Mouse (Mus musculus): ENCODE results near the gene Ptgis.

Gene Ptgis

DNA sequence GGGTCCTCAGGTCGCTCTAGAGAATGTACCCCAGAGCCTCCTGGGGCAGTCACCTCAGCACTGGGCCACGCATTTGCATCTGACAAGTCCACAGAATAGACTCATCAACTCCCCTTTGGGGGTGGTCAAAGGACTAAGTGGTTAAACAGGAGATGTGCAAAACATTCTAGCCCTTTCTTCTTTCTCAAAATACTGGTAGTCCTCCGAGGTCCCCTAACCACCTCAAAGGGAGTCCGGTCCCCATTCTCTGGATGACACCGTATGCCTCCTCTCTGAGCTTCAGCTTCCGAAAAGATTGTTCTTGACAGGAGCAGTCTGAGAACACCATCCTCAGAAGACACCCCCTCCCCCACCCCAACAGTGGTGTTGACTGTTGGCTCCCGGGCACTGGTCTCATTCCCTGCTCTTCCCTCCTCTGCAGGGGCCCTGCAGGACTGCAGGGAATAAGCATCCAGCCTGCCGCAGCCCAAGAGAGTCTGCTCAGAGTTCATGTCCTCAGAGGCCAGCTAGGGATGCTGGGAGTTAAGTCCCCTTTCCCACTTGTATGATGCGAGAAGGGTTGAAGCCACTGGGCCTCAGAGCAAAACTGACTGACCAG, 84.2 kb downstream of the Ptgis start:
- DNase-seq (ENCODE audit: low read depth, low spot score), result no peak

DNA sequence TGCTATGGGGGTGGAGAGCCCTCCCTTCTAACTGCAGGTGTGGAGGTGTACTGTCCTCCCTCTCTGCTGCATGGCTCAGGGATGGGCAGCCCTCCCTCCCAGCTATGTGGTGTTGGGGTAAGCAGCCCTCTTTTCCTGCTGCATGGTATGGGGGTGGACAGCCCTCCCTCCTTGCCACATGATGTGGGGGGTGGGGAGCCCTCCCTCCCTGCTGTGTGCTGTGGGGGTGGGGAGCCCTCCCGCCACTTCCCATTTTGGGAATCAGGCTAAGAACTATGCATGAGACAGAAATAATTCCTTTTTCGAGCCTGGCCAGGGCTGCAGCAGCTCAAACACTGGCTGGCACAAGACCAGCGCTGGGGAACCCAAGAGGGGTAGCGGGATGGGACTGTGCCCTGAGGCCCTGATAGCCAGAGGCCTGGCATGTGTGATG, 84.8 kb downstream of the Ptgis start:
- DNase-seq (ENCODE audit: low read depth, low spot score), result no peak

DNA sequence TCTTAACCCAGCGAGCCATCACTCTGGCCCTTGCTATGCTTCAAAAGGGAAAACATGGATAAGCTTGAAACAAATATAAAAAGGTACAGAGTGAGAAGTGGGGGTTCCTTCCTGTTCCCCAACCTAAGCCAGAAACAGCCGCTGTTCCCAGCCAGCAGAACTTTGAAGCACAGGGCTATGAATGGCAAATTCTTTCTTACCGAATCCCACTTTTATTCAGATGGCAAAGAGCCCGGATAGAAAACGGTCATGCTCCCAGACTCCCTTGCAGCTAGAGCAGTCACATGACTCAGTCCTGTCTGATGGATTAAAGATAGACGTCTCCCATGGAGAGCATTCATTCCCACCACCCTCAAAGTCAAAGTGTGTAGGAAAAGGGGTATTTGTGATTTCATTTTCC, 89.5 kb downstream of the Ptgis start:
- no peak for DNase-seq (ENCODE audit: low read depth, low spot score)

- no peak for DNase-seq (ENCODE audit: low read depth, low spot score)
Observed at GRCm38 (mm10) chr2:167150135-167150534, 90.3 kb downstream of the Ptgis start.

DNA sequence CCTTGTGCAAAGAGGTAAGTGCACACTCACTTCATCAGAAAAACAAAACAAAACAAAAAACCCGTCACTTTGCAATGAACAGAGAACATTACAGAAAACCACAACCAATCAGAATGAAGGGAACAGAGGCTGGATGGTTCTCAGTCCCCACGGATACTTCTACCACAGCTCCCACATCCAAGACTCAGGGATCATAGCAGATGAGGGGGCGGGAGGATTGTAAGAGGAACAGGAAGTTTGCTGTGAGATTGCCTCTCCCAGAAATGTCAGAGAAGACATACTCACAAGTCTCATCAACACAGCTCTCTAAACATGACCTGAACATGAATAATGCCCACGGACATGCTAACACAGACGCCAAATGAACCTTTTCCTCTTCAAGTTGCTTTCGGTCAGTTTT, 91.4 kb downstream of the Ptgis start:
- no peak for DNase-seq (ENCODE audit: low read depth, low spot score)

GRCm38 (mm10) chr2:167147708-167148107, 92.7 kb downstream of the Ptgis start:
- no peak for DNase-seq (ENCODE audit: low read depth, low spot score)

GRCm38 (mm10) chr2:167145904-167146303, 94.5 kb downstream of the Ptgis start:
- no peak for DNase-seq (ENCODE audit: low read depth, low spot score)

DNA sequence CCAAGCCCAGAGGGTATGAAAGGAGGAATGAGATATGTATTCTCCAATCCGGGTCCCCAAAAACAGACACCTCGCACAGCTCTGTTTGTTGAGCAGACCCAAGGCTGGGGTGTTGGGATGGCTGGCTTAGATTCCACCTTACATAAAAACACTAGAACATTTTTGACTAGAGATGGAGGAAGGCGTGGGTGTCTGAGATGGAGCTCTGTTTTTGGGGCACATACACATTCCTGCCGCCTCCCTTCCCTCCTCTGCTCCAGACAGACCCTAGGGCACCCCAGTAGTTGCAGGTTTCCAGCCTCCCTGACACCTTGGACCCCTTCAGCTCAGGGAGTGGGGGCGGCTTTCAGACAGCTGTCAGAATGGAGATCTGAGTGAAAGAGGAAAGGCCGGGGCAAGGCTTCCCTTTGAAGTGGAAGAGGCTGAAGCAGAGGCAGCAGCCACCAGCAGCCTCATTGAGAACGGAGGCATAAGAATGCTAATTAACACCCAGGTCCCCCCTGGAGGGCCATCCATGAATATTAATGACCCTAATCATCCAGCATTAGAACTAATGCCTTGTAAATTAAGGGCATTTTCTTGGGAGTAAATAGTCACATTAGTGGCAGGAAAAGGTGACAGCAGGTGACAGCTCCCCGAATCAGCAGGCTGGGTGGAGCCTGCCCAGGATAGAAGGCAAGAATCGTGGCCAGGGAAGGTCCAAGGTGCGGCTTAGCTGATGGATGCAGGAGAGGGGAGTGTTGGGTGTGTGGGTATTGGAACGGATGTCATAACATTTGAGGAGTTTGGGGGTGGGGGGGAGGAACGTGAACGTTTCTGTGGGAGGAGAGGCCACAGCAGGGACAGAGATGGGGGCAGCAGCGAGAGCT, 95.7 kb downstream of the Ptgis start:
- no peak for DNase-seq (ENCODE audit: low read depth, low spot score)

GRCm38 (mm10) chr2:167143914-167144313, 96.5 kb downstream of the Ptgis start:
- DNase-seq (ENCODE audit: low read depth, low spot score), result no peak

DNA sequence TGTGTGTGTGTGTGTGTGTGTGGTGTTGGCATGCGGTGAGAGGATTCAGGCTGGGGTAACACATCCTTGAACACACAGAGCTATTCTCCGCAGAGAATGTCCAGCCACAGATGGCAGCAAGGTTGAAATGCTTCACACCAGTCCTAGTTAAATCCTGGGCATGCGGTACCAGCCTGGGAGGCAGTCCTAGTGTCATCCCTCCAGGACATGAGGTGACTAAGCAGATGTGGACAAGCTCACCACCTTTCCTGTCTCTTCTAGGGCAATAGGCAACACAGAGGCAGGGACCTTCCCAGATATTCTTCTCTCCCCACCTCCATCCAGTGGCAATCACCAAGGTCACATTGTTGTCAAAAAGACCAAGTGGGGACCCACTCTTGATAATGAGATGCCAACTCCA, 98.1 kb downstream of the Ptgis start:
- no peak for DNase-seq (ENCODE audit: low read depth, low spot score)

DNA sequence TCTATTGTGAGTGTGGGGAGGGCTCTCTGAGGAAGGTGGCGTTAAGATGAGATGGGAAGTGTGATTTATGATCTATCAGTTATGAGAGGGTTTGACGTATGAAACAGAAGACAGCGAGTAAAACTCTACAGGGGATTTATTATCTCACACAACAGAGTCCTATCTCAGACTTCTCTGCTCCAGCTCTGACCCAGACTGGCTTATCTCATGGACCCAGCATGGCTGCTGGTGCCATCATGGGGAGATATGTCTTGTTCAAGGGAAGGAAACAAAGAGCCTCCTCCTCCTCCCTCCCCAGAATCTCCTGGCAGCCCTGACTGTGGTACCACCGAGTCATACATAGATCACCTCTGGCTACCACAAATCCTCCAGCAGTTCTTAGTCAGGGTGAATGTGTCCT, 98.6 kb downstream of the Ptgis start:
- DNase-seq (ENCODE audit: low read depth, low spot score), result no peak

Measured in WW6 (cell line).